Mouse (Mus musculus) forebrain, embryonic 14.5 days (tissue): ENCODE measurements at regions not wholly inside any gene's neighbourhood (a gene's known extent, or its start where the extent isn't known, plus 50 kb on each side); places are given as distances from the start of the nearest gene placed in this dataset.

Experiments used
- ATAC-seq: fragments of 200-750 bp; cut with Nextera tagmentation; 2 replicates; pipeline ENCODE4 v1.8.0; 2017; ENCODE audit warnings: mild to moderate bottlenecking, moderate library complexity
- DNase-seq: peaks from one replicate; pipeline ENCODE4 v3.0.0-alpha.2; 2015; ENCODE audit warnings: low spot score
- H3K27ac ChIP-seq: fragments of 300-500 bp; sonication (generic); 2 replicates; pipeline ENCODE4 v1.5.1; 2014; ENCODE audit warnings: low read depth, mild to moderate bottlenecking, control low read depth, low read length, moderate library complexity
- H3K27me3 ChIP-seq: fragments of 300-500 bp; sonication (generic); replicated peaks from 2 replicates; pipeline ENCODE4 v1.6.1; 2014; ENCODE audit warnings: low read length, control low read depth, mixed read lengths; ENCODE audit not compliant: control insufficient read depth, insufficient read depth
- H3K36me3 ChIP-seq: fragments of 300-500 bp; sonication (generic); 2 replicates; pipeline ENCODE4 v1.6.1; 2014; ENCODE audit warnings: low read length, control low read depth; ENCODE audit not compliant: control insufficient read depth, insufficient read depth
- H3K4me1 ChIP-seq: fragments of 300-500 bp; sonication (generic); 2 replicates; pipeline ENCODE4 v1.6.1; 2014; ENCODE audit warnings: antibody characterized with exemption, low read length, control low read depth; ENCODE audit not compliant: control insufficient read depth, insufficient read depth
- H3K4me2 ChIP-seq: fragments of 300-500 bp; sonication (generic); 2 replicates; pipeline ENCODE4 v1.6.1; 2014; ENCODE audit warnings: mild to moderate bottlenecking, control low read depth, low read length
- H3K4me3 ChIP-seq: fragments of 300-500 bp; sonication (generic); 2 replicates; pipeline ENCODE4 v1.5.1; 2014; ENCODE audit warnings: low read depth, low read length, control low read depth
- H3K9ac ChIP-seq: fragments of 300-500 bp; sonication (generic); 2 replicates; pipeline ENCODE4 v1.6.1; 2014; ENCODE audit warnings: mild to moderate bottlenecking, low read length, control low read depth, moderate library complexity
- H3K9me3 ChIP-seq: fragments of 300-500 bp; sonication (generic); replicated peaks from 2 replicates; pipeline ENCODE4 v1.6.1; 2016; ENCODE audit warnings: low read length, control low read depth, mixed read lengths; ENCODE audit not compliant: control insufficient read depth
- WGBS: fragments of 180-500 bp; shearing (Covaris S2); extraction: QIAGEN DNeasy Blood & Tissue Kit; methylation state at CpG from one replicate; pipeline ENCODE4 v1.1.7; 2014; 5-methylcytosine and 5-hydroxymethylcytosine counted together

- no peak overlapping the region for H3K27ac ChIP-seq
- WGBS, result 80% methylated on average over 3 of the region's 3 CpGs
- no peak overlapping the region for H3K9ac ChIP-seq
Observed at GRCm38 (mm10) chr7:70972023-70972400, 379.3 kb downstream of the Gm10295 start.

GRCm38 (mm10) chr7:70971323-70972022 is 379.8 kb downstream of the Gm10295 start:
- H3K27me3 ChIP-seq, result no peaks in the 10 kb centered on the region
- DNase-seq (no peak), ATAC-seq (no peak)
- H3K4me3 ChIP-seq, result no peak overlapping the region
- no peaks in the 10 kb centered on the region for H3K9me3 ChIP-seq
- WGBS, result 25% methylated on average over 6 of the region's 6 CpGs
- no peaks in the 10 kb centered on the region for H3K4me1 ChIP-seq
- H3K9ac ChIP-seq, result no peak overlapping the region
- no peak overlapping the region for H3K27ac ChIP-seq
- H3K36me3 ChIP-seq, result no peaks in the 10 kb centered on the region
- no peak overlapping the region for H3K4me2 ChIP-seq

More at GRCm38 (mm10) chr7:70972023-70972400, 379.3 kb downstream of the Gm10295 start:
- DNase-seq, result no peak
- Histone ChIP-seq H3K4me1 (no peaks in the 10 kb centered on the region), H3K27me3 (no peaks in the 10 kb centered on the region), H3K9me3 (no peaks in the 10 kb centered on the region), H3K36me3 (no peaks in the 10 kb centered on the region), H3K4me2 (no peak overlapping the region), H3K4me3 (no peak overlapping the region)
- no peak for ATAC-seq

- DNase-seq (peak; percentile 33), ATAC-seq (peak; percentile 48; the same call in 1 of the 2 replicates)
- no peaks in the 10 kb centered on the region for H3K9me3 ChIP-seq
- no peak overlapping the region for H3K9ac ChIP-seq
- 0 out of 2 replicates have a peak, but pooled peaks cover 5% of the 10 kb centered on the region for H3K4me1 ChIP-seq
- no peak overlapping the region for H3K4me2 ChIP-seq
- H3K36me3 ChIP-seq, result no peaks in the 10 kb centered on the region
- no peak overlapping the region for H3K27ac ChIP-seq
- no peaks in the 10 kb centered on the region for H3K27me3 ChIP-seq
- 68% methylated on average over 4 of the region's 4 CpGs for WGBS
- no peak overlapping the region for H3K4me3 ChIP-seq
Observed at GRCm38 (mm10) chr7:70952318-70952959, 398.8 kb downstream of the Gm10295 start.

GRCm38 (mm10) chr7:70948281-70948680 is 403.0 kb downstream of the Gm10295 start:
- no peak for ATAC-seq
- Histone ChIP-seq H3K27me3 (no peaks in the 10 kb centered on the region), H3K27ac (no peak overlapping the region), H3K4me1 (0 out of 2 replicates have a peak, but pooled peaks cover 5% of the 10 kb centered on the region), H3K4me2 (no peak overlapping the region), H3K9ac (no peak overlapping the region), H3K36me3 (no peaks in the 10 kb centered on the region), H3K9me3 (no peaks in the 10 kb centered on the region), H3K4me3 (no peak overlapping the region)
- DNase-seq, result no peak
- WGBS, result 91% methylated on average over 5 of the region's 5 CpGs

GRCm38 (mm10) chr7:70946260-70946659 is 405.0 kb downstream of the Gm10295 start:
- Histone ChIP-seq H3K4me1 (no peaks in the 10 kb centered on the region), H3K4me2 (no peak overlapping the region), H3K27ac (no peak overlapping the region), H3K27me3 (no peaks in the 10 kb centered on the region), H3K4me3 (no peak overlapping the region), H3K9me3 (no peaks in the 10 kb centered on the region), H3K36me3 (no peaks in the 10 kb centered on the region), H3K9ac (no peak overlapping the region)
- WGBS, result 65% methylated on average over 2 of the region's 2 CpGs
- no peak for DNase-seq
- no peak for ATAC-seq

GRCm38 (mm10) chr7:70930911-70931310 is 420.4 kb downstream of the Gm10295 start:
- H3K9ac ChIP-seq, result no peak overlapping the region
- ATAC-seq (no peak), DNase-seq (no peak)
- H3K36me3 ChIP-seq, result no peaks in the 10 kb centered on the region
- no peak overlapping the region for H3K4me3 ChIP-seq
- no peaks in the 10 kb centered on the region for H3K27me3 ChIP-seq
- H3K4me1 ChIP-seq, result no peaks in the 10 kb centered on the region
- WGBS, result 19% methylated on average over 6 of the region's 6 CpGs
- H3K27ac ChIP-seq, result no peak overlapping the region
- no peaks in the 10 kb centered on the region for H3K9me3 ChIP-seq
- no peak overlapping the region for H3K4me2 ChIP-seq

- H3K4me3 ChIP-seq, result peak overlapping the region; percentile 4; the same call in 1 of the 2 replicates
- ATAC-seq (peak; percentile 91), DNase-seq (peak; percentile 70)
- no peaks in the 10 kb centered on the region for H3K27me3 ChIP-seq
- H3K9ac ChIP-seq, result no peak overlapping the region
- no peak overlapping the region for H3K27ac ChIP-seq
- H3K4me2 ChIP-seq, result peak overlapping the region; percentile 31
- WGBS, result 12% methylated on average over 11 of the region's 11 CpGs
- H3K4me1 ChIP-seq, result no peaks in the 10 kb centered on the region
- no peaks in the 10 kb centered on the region for H3K9me3 ChIP-seq
- H3K36me3 ChIP-seq, result no peaks in the 10 kb centered on the region
Observed at GRCm38 (mm10) chr7:70929935-70930334, 421.4 kb downstream of the Gm10295 start.

- ATAC-seq (no peak), DNase-seq (no peak)
- Histone ChIP-seq H3K4me3 (no peak overlapping the region), H3K9me3 (no peaks in the 10 kb centered on the region), H3K27ac (no peak overlapping the region), H3K4me1 (no peaks in the 10 kb centered on the region), H3K27me3 (no peaks in the 10 kb centered on the region), H3K9ac (no peak overlapping the region), H3K36me3 (no peaks in the 10 kb centered on the region), H3K4me2 (no peak overlapping the region)
- 90% methylated on average over 3 of the region's 3 CpGs for WGBS
Observed at GRCm38 (mm10) chr7:70928001-70928400, 423.3 kb downstream of the Gm10295 start.

GRCm38 (mm10) chr7:70917016-70917415 is 434.3 kb downstream of the Gm10295 start:
- WGBS, result 71% methylated on average over 4 of the region's 4 CpGs
- no peak overlapping the region for H3K4me2 ChIP-seq
- H3K27me3 ChIP-seq, result no peaks in the 10 kb centered on the region
- DNase-seq, result no peak
- ATAC-seq, result no peak
- H3K36me3 ChIP-seq, result no peaks in the 10 kb centered on the region
- H3K4me3 ChIP-seq, result no peak overlapping the region
- no peak overlapping the region for H3K9ac ChIP-seq
- no peak overlapping the region for H3K27ac ChIP-seq
- no peaks in the 10 kb centered on the region for H3K9me3 ChIP-seq
- H3K4me1 ChIP-seq, result no peaks in the 10 kb centered on the region
